Mouse (Mus musculus) cerebellum, adult 2 months (tissue): ENCODE data around the gene Cacna1a. TPM values are rescaled to one million over a fixed set of nuclear protein-coding genes. Genes with fewer than 3 reads are reported as not detected.

Experiments used
- DNase-seq, 2 experiments: peaks; one replicate each; pipeline ENCODE4 v3.0.0; 2021
- H3K27ac ChIP-seq: fragments of 200-500 bp; 2 replicates; pipeline ENCODE4 v1.5.1; 2012; ENCODE audit warnings: low read length, control low read depth, inconsistent platforms; ENCODE audit not compliant: insufficient read depth
- H3K27me3 ChIP-seq: fragments of 200-500 bp; 2 replicates; pipeline ENCODE4 v1.6.1; 2012; ENCODE audit warnings: inconsistent platforms, mild to moderate bottlenecking, low read length, moderate library complexity; ENCODE audit not compliant: control insufficient read depth, insufficient read depth
- H3K4me1 ChIP-seq: fragments of 200-500 bp; 2 replicates; pipeline ENCODE4 v1.6.1; 2011; ENCODE audit warnings: low read length; ENCODE audit not compliant: control insufficient read depth, insufficient read depth
- H3K4me3 ChIP-seq: fragments of 200-500 bp; replicated peaks from 2 replicates; pipeline ENCODE3; 2011; ENCODE audit warnings: mild to moderate bottlenecking, low read depth, low read length, control low read depth; ENCODE audit not compliant: insufficient read depth
- CTCF ChIP-seq: fragments of 200-500 bp; IDR thresholded peaks from 2 replicates; pipeline ENCODE4 v1.5.1; 2011; ENCODE audit warnings: low read depth, mild to moderate bottlenecking, control low read depth, low read length, moderate library complexity, borderline replicate concordance; ENCODE audit not compliant: insufficient read depth
- POLR2A ChIP-seq: fragments of 200-500 bp; IDR thresholded peaks from 2 replicates; pipeline ENCODE4 v1.6.1; 2011; ENCODE audit warnings: low read length, control low read depth, borderline replicate concordance; ENCODE audit not compliant: insufficient read depth
- WGBS: fragments of 180-500 bp; shearing (Covaris S2); methylation state at CpG from one replicate; pipeline ENCODE4 v1.1.7; 2018; 5-methylcytosine and 5-hydroxymethylcytosine counted together
- polyA plus RNA-seq: library from polyadenylated mRNA; depleted of rRNA; stranded (reverse); fragments of >200 nt; gene quantifications from 2 replicates; pipeline ENCODE4 v1.2.3, GENCODE M21; 2012

Gene Cacna1a
- polyA plus RNA-seq, 1 experiment: 220 TPM

DNA sequence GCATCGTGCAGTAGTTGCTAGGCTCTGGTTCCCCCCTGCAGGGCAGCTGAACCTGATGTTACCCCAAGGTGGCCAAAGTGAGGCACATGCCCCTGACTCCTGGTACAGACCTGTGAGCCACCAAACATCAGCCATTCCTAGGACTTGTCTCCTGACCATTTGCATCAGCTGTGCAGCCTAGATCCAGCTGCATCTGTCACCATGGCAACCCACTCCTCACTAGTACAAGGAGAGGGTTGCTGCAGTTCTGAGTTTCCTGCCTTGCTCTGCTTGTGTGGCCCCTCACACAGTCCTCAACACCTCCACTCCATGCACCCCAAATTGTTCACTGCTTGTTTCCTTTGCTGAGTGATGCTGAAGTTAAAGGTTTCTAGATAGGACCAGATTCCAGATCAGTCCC is 175.8 kb downstream of the Cacna1a start:
- WGBS: 20% methylated on average over 1 of the region's 1 CpGs
- no peak overlapping the region for H3K27ac ChIP-seq
- no peak overlapping the region for H3K4me3 ChIP-seq
- TF ChIP-seq CTCF (no peak), POLR2A (no peak)
- no peaks in the 10 kb centered on the region for H3K27me3 ChIP-seq
- no peak for DNase-seq
- H3K4me1 ChIP-seq: peaks cover 27% of the 10 kb centered on the region

DNA sequence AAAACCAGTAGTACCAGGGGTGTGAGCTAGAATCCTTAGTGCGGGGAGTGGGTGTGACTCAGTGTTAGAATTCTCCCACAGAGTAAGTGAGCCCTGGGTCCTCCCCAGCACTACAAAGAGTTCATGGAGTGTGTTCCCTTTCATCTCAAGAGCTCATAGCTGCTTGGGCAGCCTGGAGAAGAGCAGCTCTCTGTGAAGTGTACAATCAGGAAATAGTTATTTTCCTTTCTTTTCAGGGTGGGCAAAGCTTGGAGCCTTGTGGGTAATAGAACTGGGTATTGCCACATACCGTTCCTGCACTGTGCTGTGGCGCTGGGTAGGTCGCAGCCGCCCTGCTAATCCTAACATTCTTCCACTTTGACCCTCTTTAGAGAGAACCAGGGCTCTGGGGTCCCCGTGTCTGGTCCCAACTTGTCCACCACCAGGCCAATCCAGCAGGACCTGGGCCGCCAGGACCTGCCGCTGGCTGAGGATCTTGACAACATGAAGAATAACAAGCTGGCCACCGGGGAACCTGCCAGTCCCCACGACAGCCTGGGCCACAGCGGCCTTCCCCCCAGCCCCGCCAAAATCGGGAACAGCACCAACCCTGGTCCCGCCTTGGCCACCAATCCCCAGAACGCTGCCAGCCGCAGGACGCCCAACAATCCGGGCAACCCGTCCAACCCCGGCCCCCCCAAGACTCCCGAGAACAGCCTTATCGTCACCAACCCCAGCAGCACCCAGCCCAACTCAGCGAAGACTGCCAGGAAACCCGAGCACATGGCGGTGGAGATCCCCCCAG is 177.5 kb downstream of the Cacna1a start:
- 17% methylated on average over 25 of the region's 25 CpGs for WGBS
- Histone ChIP-seq H3K4me1 (peaks cover 32% of the 10 kb centered on the region), H3K27ac (peak overlapping the region; percentile 74), H3K4me3 (no peak overlapping the region), H3K27me3 (no peaks in the 10 kb centered on the region)
- DNase-seq: peak; percentile 75 to 80
- no peak for TF ChIP-seq CTCF
- TF ChIP-seq POLR2A: no peak

DNA sequence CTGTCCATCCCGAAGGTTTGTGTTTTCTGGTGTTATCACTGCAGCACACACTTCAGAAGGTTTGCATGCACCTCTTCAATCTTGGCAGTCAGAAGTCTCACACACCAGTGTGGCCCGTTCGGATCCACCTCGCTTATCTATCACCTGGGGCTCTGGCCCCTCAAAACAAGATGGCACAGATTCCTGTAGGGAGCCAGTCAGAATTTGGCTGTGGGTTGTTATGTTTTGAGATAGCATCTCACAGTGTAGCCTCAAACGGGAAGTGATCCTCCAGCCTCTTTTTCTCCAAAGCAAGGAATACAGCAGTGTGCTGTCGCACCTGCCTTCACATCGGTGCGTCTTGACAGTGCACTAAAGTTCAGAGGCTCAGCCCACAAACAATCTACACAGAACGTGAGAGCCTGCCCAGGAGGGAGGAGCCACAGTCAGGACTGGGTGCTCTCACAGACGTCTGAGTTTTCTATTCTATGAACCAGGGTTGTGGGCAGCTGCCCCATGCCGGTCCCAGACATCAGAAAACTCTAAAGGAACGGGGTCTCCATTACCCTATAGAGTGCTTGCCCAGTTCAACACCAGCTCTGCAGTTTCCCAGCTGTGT is 178.7 kb downstream of the Cacna1a start:
- DNase-seq: no peak
- no peaks in the 10 kb centered on the region for H3K27me3 ChIP-seq
- WGBS: 61% methylated on average over 12 of the region's 12 CpGs
- no peak for TF ChIP-seq POLR2A
- no peak for TF ChIP-seq CTCF
- no peak overlapping the region for H3K4me3 ChIP-seq
- H3K4me1 ChIP-seq: peaks cover 29% of the 10 kb centered on the region
- H3K27ac ChIP-seq: peak overlapping the region; percentile 74

DNA sequence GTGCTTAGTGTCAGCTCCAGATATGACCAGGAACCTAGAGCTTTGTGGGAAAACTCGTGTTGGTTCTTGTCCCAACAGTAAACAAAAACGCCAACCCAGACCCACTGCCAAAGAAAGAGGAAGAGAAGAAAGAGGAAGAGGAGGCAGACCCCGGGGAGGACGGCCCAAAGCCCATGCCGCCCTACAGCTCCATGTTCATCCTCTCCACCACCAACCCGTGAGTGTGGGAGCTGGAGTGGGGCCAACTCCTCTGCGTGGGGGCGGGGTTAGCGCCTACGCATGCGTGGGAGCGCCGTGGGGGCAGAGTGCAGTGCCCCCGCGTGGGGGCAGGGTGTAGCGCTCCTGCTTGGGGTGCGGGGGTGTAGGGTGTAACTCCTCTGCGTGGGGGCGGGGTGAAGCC is 179.3 kb downstream of the Cacna1a start:
- H3K27me3 ChIP-seq: no peaks in the 10 kb centered on the region
- H3K4me3 ChIP-seq: no peak overlapping the region
- no peak for TF ChIP-seq POLR2A
- TF ChIP-seq CTCF: no peak
- WGBS: 62% methylated on average over 19 of the region's 19 CpGs
- H3K4me1 ChIP-seq: peaks cover 29% of the 10 kb centered on the region
- no peak overlapping the region for H3K27ac ChIP-seq
- peak in 1 of 2 experiments; percentile 48 for DNase-seq

DNA sequence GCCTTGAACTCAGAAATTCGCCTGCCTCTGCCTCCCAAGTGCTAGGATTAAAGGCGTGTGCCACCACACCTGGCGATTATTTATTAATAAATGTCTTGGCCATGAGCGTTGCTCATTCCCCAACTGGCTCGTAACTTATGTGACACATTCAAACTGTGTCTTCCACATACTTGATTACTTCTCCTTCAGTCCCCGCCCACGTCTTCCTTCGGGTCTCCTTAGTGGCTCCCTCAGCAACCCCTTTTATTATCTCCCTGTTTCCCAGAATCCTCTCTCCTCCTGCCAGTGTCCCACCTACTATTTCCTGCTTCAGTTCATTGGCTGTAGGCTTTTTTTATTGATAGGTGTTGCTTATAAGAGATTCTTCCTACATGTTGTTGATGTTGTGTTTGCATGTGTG is 180.5 kb downstream of the Cacna1a start:
- 71% methylated on average over 8 of the region's 8 CpGs for WGBS
- no peak for TF ChIP-seq POLR2A
- no peak for TF ChIP-seq CTCF
- Histone ChIP-seq H3K4me3 (no peak overlapping the region), H3K27me3 (no peaks in the 10 kb centered on the region), H3K27ac (no peak overlapping the region), H3K4me1 (peaks cover 29% of the 10 kb centered on the region)
- DNase-seq: no peak

DNA sequence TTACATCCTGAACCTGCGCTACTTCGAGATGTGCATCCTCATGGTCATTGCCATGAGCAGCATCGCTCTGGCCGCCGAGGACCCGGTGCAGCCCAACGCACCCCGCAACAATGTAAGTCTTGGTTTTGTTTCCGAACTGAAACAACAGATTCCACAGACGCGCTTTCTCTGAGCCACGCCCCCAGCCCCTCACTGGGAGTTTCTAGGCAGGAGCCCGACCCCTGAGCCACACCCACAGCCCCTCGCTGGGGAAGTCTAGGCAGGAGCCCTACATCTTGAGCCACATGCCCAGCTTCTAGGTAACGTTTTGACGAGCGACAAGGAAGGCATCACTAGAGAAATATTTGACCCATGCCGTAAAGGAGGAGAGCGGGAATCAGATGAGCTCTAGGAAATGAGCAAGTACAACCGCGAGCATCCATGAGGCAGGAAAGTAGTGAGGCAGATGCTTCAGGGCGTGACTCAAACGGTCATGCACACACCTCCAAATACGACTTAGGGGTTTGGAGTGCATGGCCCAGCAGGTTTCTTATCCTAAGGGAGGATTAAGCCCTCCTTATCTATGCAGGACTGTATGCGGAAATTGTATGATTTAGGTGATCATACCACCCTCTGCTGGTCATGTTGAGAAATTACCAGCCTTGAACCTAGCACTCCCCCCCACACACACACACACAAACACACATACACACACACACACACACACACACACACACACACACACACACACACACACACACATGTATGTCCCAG is 181.9 kb downstream of the Cacna1a start:
- peak; percentile 47 to 64 for DNase-seq
- peaks cover 40% of the 10 kb centered on the region for H3K4me1 ChIP-seq
- H3K27me3 ChIP-seq: no peaks in the 10 kb centered on the region
- TF ChIP-seq POLR2A (no peak), CTCF (peak; percentile 47; the same call in 1 of the 2 replicates)
- 40% methylated on average over 25 of the region's 25 CpGs for WGBS
- no peak overlapping the region for H3K4me3 ChIP-seq
- H3K27ac ChIP-seq: no peak overlapping the region

DNA sequence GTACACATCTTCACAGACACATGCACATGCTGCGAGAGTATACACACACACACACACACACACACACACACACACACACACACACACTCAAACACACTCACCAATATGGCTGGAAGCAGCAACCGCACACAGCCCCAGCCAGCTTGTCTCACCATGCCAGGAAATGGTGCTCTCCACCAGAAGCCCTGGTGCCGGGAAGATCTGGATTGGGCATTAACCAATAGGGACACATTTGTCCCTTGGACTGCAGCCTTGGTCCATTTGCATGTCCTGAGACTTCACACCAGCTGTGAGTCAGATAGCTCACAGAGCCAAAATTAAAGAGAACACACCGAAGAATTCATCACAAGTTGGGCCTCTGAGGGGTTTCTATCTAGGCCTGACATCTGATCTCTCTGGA is 189.2 kb downstream of the Cacna1a start:
- TF ChIP-seq POLR2A: no peak
- TF ChIP-seq CTCF: no peak
- DNase-seq: peak in 1 of 2 experiments; percentile 55
- peaks cover 23% of the 10 kb centered on the region for H3K4me1 ChIP-seq
- 21% methylated on average over 4 of the region's 4 CpGs for WGBS
- H3K27ac ChIP-seq: peak overlapping the region; percentile 44
- no peak overlapping the region for H3K4me3 ChIP-seq
- no peaks in the 10 kb centered on the region for H3K27me3 ChIP-seq

DNA sequence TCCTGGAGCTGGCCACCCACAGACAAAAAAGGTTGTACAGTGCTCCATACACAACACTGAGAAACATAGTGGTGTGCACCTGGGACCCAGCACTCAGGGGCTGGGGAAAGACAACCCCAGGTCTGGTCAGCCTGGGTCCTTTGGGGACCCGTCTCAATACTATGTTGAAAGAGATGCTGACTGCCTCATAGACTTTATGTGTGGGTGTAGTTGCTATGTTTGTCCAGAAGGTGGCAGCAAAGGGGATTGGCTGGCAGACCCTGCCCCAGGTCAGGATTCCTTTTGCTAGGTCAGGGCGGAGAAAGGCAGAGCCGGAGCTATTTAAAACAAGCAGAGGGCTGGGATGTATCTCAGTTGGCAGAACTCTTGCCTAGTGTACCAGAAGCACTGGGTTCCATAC is 191.4 kb downstream of the Cacna1a start:
- TF ChIP-seq POLR2A: no peak
- peak; percentile 76 for TF ChIP-seq CTCF
- Histone ChIP-seq H3K4me3 (no peak overlapping the region), H3K27me3 (no peaks in the 10 kb centered on the region), H3K4me1 (peaks cover 15% of the 10 kb centered on the region), H3K27ac (no peak overlapping the region)
- DNase-seq: no peak
- WGBS: 18% methylated on average over 3 of the region's 3 CpGs
